Mouse (Mus musculus): Measurements from ENCODE around the gene Pigk. TPM values are rescaled to one million over a fixed set of nuclear protein-coding genes. Genes with fewer than 3 reads are reported as not detected.

Gene Pigk
- 41.0 and 44.9 TPM in 2 replicates for polyA plus RNA-seq (2015; fragmentation: Nextera tagmentation; extraction: Ambion mirVana)

DNA sequence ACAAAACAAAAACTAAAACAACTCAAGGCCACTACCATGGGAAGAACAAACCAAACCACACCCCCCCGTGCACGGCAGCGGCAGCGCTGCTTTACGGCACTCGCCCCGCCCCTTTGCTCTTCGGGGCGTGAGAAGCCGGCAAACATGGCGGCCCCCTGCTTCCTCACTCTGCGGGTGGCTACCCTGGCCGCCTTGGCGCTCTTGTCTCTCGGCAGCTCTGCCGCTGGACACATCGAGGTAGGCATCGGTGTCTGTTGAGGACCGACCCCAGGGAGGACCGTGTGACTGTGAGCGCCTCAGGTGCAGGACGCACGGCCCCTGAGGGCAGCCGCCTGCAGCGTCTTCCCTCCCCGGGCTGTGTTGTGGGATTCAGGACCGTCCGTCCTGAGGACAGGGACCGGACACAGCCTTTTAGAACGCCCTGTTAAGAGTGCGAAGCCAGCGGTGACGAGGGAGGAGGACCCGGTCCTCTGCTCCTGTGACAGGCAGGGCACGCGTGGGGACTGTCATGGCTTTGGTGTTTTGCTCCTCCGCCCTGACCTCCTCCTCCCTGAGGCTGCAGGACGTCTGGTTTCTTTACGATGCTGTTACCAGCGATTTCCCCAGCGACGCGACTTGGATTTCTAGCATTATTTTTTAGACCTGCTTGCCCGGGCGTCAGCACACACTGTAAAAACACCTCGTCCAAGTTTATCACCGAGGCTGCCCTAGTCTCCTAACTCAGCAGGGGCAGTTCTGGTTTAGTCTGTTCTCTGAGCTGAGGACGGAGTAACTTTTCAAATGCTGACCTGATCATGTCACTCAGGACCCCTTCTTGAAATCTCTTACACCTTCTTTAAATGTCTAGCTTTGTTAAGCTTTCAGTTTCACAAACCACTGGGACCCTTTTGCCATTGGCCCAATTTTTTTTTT lies at the start of gene Pigk:
Pigk (plus strand) TSS at position 110 of the 912 bp plus-strand sequence.
- no peaks in the 10 kb centered on the region for H3K27me3 ChIP-seq (replicated peaks)
- H3K4me3 ChIP-seq (replicated peaks) = peak within 1 kb of the TSS; percentile 97
- peak within 1 kb of the TSS; percentile 72 for H3K9ac ChIP-seq
- WGBS = under 1% methylated on average over 48 of the region's 48 CpGs
- H3K4me1 ChIP-seq = 0 out of 2 replicates have a peak, but pooled peaks cover 7% of the 10 kb centered on the region
- peak; percentile 75; the same call in 1 of the 2 replicates for ATAC-seq (ENCODE audit: insufficient read depth, low FRiP score, low read depth)
- H3K9me3 ChIP-seq = no peaks in the 10 kb centered on the region
- H3K4me2 ChIP-seq = peak within 1 kb of the TSS; percentile 75
- no peaks in the 10 kb centered on the region for H3K36me3 ChIP-seq
- no peak within 1 kb of the TSS for H3K27ac ChIP-seq

DNA sequence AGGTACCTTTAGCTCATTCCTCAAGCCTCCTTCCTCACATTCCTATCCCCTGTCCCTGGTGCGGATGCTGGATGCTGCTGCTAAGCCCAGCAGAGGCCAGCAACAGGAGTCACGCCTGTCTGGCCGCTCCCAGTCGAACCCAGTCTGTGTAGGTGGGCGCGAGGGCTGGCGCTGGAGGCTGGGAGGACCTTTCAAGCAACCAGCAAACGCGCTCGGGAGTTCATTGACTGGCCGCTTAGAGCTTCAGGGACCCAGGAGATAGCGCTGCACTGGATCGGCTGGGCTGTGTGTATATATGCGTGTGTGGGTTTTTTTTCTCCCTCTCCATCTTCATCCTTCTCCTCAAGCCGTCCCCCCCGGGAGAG lies 46.9 kb upstream of the Pigk start:
- Histone ChIP-seq H3K27me3 (replicated peaks) (peaks cover 12% of the 10 kb centered on the region), H3K9me3 (no peaks in the 10 kb centered on the region), H3K4me2 (peak overlapping the region; percentile 98), H3K4me3 (replicated peaks) (peak overlapping the region; percentile 53), H3K9ac (no peak overlapping the region; the same call in 1 of the 2 replicates), H3K27ac (no peak overlapping the region), H3K36me3 (no peaks in the 10 kb centered on the region), H3K4me1 (peaks cover 8% of the 10 kb centered on the region)
- 4% methylated on average over 16 of the region's 16 CpGs for WGBS
- ATAC-seq (ENCODE audit: insufficient read depth, low FRiP score, low read depth) = 0 out of 2 replicates have a peak, but pooled peaks have one; percentile 37

- Histone ChIP-seq H3K27me3 (replicated peaks) (peaks cover 12% of the 10 kb centered on the region), H3K9me3 (no peaks in the 10 kb centered on the region), H3K4me2 (peak overlapping the region; percentile 98), H3K36me3 (no peaks in the 10 kb centered on the region), H3K27ac (no peak overlapping the region), H3K4me1 (peaks cover 8% of the 10 kb centered on the region), H3K4me3 (replicated peaks) (peak overlapping the region; percentile 53), H3K9ac (peak overlapping the region; percentile 41; the same call in 1 of the 2 replicates)
- 1% methylated on average over 69 of the region's 82 CpGs for WGBS
- ATAC-seq (ENCODE audit: insufficient read depth, low FRiP score, low read depth) = peak; percentile 72
Observed at GRCm38 (mm10) chr3:152667356-152668211, 46.3 kb upstream of the Pigk start.

GRCm38 (mm10) chr3:152668239-152668638 lies 45.7 kb upstream of the Pigk start, which contains the start of gene Ak5:
TSS of gene Ak5 (minus strand) at chr3:152668360.
- no peaks in the 10 kb centered on the region for H3K9me3 ChIP-seq
- H3K27ac ChIP-seq = no peak within 1 kb of the TSS
- peaks cover 8% of the 10 kb centered on the region for H3K4me1 ChIP-seq
- peak within 1 kb of the TSS; percentile 98 for H3K4me2 ChIP-seq
- H3K4me3 ChIP-seq (replicated peaks) = peak within 1 kb of the TSS; percentile 53
- 11% methylated on average over 1 of the region's 5 CpGs for WGBS
- no peaks in the 10 kb centered on the region for H3K36me3 ChIP-seq
- ATAC-seq (ENCODE audit: insufficient read depth, low FRiP score, low read depth) = peak; percentile 41; the same call in 1 of the 2 replicates
- peaks cover 12% of the 10 kb centered on the region for H3K27me3 ChIP-seq (replicated peaks)
- H3K9ac ChIP-seq = peak within 1 kb of the TSS; percentile 41; the same call in 1 of the 2 replicates

DNA sequence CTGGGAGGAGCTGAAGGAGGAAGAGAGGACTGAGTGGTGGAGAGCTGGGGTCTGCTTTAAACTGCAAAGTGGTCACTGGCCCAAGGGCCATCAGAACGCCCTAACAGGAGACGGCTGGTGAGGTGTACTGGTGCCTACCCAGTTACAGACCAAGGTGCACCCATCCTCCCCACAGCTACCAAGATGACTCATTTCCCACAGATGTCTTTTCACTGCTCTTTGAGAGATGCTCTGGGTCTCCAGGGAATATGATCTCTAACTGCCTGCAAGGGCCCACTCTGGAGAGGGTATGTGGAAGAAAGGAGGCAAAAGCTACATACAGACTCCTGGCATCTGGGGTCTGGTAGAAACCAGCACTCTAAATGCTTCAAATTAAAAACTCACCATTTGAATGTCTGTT lies 45.1 kb upstream of the Pigk start:
- peaks cover 8% of the 10 kb centered on the region for H3K4me1 ChIP-seq
- H3K9me3 ChIP-seq = no peaks in the 10 kb centered on the region
- peaks cover 12% of the 10 kb centered on the region for H3K27me3 ChIP-seq (replicated peaks)
- H3K4me3 ChIP-seq (replicated peaks) = no peak overlapping the region
- ATAC-seq (ENCODE audit: insufficient read depth, low FRiP score, low read depth) = no peak
- H3K4me2 ChIP-seq = no peak overlapping the region
- 92% methylated on average over 2 of the region's 2 CpGs for WGBS
- no peaks in the 10 kb centered on the region for H3K36me3 ChIP-seq
- no peak overlapping the region for H3K9ac ChIP-seq
- no peak overlapping the region for H3K27ac ChIP-seq

- H3K9ac ChIP-seq = no peak overlapping the region
- H3K9me3 ChIP-seq = no peaks in the 10 kb centered on the region
- H3K36me3 ChIP-seq = no peaks in the 10 kb centered on the region
- no peak overlapping the region for H3K27ac ChIP-seq
- peaks cover 8% of the 10 kb centered on the region for H3K4me1 ChIP-seq
- H3K4me3 ChIP-seq (replicated peaks) = no peak overlapping the region
- no peak for ATAC-seq (ENCODE audit: insufficient read depth, low FRiP score, low read depth)
- 70% methylated on average over 3 of the region's 3 CpGs for WGBS
- H3K4me2 ChIP-seq = no peak overlapping the region
- H3K27me3 ChIP-seq (replicated peaks) = peaks cover 12% of the 10 kb centered on the region
Observed at GRCm38 (mm10) chr3:152669783-152670182, 44.1 kb upstream of the Pigk start.

GRCm38 (mm10) chr3:152674663-152675062 lies 39.2 kb upstream of the Pigk start:
- no peak overlapping the region for H3K4me3 ChIP-seq (replicated peaks)
- ATAC-seq (ENCODE audit: insufficient read depth, low FRiP score, low read depth) = no peak
- no peak overlapping the region for H3K4me2 ChIP-seq
- H3K27ac ChIP-seq = no peak overlapping the region
- H3K27me3 ChIP-seq (replicated peaks) = no peaks in the 10 kb centered on the region
- 68% methylated on average over 6 of the region's 6 CpGs for WGBS
- H3K9me3 ChIP-seq = no peaks in the 10 kb centered on the region
- no peaks in the 10 kb centered on the region for H3K36me3 ChIP-seq
- no peaks in the 10 kb centered on the region for H3K4me1 ChIP-seq
- no peak overlapping the region for H3K9ac ChIP-seq

DNA sequence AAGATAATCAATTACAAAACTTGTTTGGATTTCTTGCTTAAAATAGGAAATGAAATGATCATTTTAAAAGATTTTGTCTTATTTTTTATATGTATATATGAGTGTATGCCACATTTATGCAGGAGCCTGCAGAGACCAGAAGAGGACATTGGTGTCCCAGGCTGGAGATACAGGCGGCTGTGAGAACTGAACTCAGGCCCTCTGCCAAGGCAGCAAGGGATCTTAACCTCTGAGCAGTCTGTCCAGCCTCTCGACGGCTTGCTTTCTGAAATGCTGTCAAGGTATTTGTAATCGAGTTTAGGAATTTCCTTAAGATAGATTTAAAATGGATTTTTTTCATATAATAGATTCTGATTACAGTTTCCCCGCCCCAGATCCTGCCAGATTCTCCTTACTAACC lies 25.4 kb upstream of the Pigk start:
- H3K4me1 ChIP-seq = peaks cover 4% of the 10 kb centered on the region; the same call in 1 of the 2 replicates
- no peak for ATAC-seq (ENCODE audit: insufficient read depth, low FRiP score, low read depth)
- no peak overlapping the region for H3K27ac ChIP-seq
- H3K9me3 ChIP-seq = no peaks in the 10 kb centered on the region
- 50% methylated on average over 5 of the region's 5 CpGs for WGBS
- no peak overlapping the region for H3K4me2 ChIP-seq
- H3K9ac ChIP-seq = no peak overlapping the region
- H3K4me3 ChIP-seq (replicated peaks) = no peak overlapping the region
- H3K36me3 ChIP-seq = no peaks in the 10 kb centered on the region
- no peaks in the 10 kb centered on the region for H3K27me3 ChIP-seq (replicated peaks)

DNA sequence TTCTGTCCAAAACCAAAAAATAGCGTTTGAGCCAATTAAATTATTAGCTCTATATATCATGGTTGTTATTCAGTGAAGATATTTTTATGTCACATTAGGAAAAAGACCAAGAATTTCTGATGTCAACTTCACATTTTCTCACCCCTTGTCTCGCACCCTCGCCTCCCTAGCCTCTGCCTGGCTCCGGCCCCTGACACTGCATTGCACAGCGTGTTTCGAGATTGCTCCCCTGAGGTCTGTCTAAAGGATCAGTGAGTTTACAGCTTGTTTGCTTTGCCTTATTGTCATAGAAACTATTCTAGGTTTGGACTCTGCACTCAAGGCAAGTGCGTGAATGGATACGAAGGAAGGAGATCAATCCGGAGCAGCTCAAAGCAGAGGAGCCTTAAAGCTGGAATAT lies 24.8 kb upstream of the Pigk start:
- H3K27ac ChIP-seq = no peak overlapping the region
- no peak overlapping the region for H3K4me3 ChIP-seq (replicated peaks)
- H3K9me3 ChIP-seq = no peaks in the 10 kb centered on the region
- peaks cover 4% of the 10 kb centered on the region; the same call in 1 of the 2 replicates for H3K4me1 ChIP-seq
- H3K27me3 ChIP-seq (replicated peaks) = no peaks in the 10 kb centered on the region
- H3K36me3 ChIP-seq = no peaks in the 10 kb centered on the region
- no peak overlapping the region for H3K4me2 ChIP-seq
- WGBS = 63% methylated on average over 9 of the region's 9 CpGs
- no peak for ATAC-seq (ENCODE audit: insufficient read depth, low FRiP score, low read depth)
- H3K9ac ChIP-seq = no peak overlapping the region

- H3K4me1 ChIP-seq = no peaks in the 10 kb centered on the region
- no peaks in the 10 kb centered on the region for H3K36me3 ChIP-seq
- H3K4me2 ChIP-seq = no peak overlapping the region
- no peaks in the 10 kb centered on the region for H3K27me3 ChIP-seq (replicated peaks)
- H3K27ac ChIP-seq = no peak overlapping the region
- H3K9me3 ChIP-seq = no peaks in the 10 kb centered on the region
- H3K9ac ChIP-seq = no peak overlapping the region
- no peak for ATAC-seq (ENCODE audit: insufficient read depth, low FRiP score, low read depth)
- WGBS = 93% methylated on average over 3 of the region's 3 CpGs
- no peak overlapping the region for H3K4me3 ChIP-seq (replicated peaks)
Observed at GRCm38 (mm10) chr3:152694950-152695349, 18.9 kb upstream of the Pigk start.

DNA sequence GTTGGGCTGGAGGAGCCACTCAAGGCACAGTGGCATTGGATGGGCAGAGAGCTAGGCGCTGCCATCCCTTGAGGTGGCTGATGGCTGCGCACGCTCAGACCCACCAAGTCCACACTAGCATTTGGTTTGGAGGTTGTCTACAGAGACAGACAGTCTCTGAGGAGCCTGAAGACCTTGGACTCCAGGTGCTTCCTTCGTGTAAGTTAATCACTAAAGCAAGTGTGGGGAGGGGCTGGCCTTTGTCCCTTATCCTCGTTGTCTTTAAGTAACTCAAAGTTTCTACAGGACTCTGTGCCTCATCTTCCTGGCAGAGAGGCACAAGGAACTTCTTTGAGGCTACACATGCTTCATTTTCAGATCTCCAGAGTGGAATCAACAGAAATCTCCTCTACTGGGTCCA lies 15.9 kb upstream of the Pigk start:
- H3K9ac ChIP-seq = no peak overlapping the region
- H3K36me3 ChIP-seq = no peaks in the 10 kb centered on the region
- no peaks in the 10 kb centered on the region for H3K9me3 ChIP-seq
- no peaks in the 10 kb centered on the region for H3K27me3 ChIP-seq (replicated peaks)
- no peak for ATAC-seq (ENCODE audit: insufficient read depth, low FRiP score, low read depth)
- WGBS = 79% methylated on average over 5 of the region's 5 CpGs
- no peaks in the 10 kb centered on the region for H3K4me1 ChIP-seq
- no peak overlapping the region for H3K27ac ChIP-seq
- H3K4me2 ChIP-seq = no peak overlapping the region
- no peak overlapping the region for H3K4me3 ChIP-seq (replicated peaks)

Measured in stomach, embryonic 15.5 days (tissue).